Mouse (Mus musculus) limb, embryonic 13.5 days (tissue): ENCODE measurements around the gene Arhgap9. TPM values are rescaled to one million over a fixed set of nuclear protein-coding genes. Genes with fewer than 3 reads are reported as not detected.

Experiments
- ATAC-seq: fragments of 200-750 bp; cut with Nextera tagmentation; 2 replicates; pipeline ENCODE4 v1.8.0; 2017; ENCODE audit warnings: low read depth, moderate number of reproducible peaks, moderate TSS enrichment; ENCODE audit not compliant: low FRiP score
- H3K27ac ChIP-seq: fragments of 300-500 bp; sonication (generic); 2 replicates; pipeline ENCODE4 v1.5.1; 2015; ENCODE audit warnings: inconsistent platforms, mild to moderate bottlenecking, moderate library complexity
- H3K27me3 ChIP-seq: fragments of 300-500 bp; sonication (generic); 2 replicates; pipeline ENCODE4 v1.6.1; 2015; ENCODE audit warnings: mild to moderate bottlenecking, inconsistent platforms
- H3K36me3 ChIP-seq: fragments of 300-500 bp; sonication (generic); 2 replicates; pipeline ENCODE4 v1.6.1; 2015; ENCODE audit warnings: inconsistent platforms, mild to moderate bottlenecking, moderate library complexity
- H3K4me1 ChIP-seq: fragments of 300-500 bp; sonication (generic); 2 replicates; pipeline ENCODE4 v1.6.1; 2015; ENCODE audit warnings: inconsistent platforms
- H3K4me2 ChIP-seq: fragments of 300-500 bp; sonication (generic); replicated peaks from 2 replicates; pipeline ENCODE4 v1.6.1; 2015; ENCODE audit warnings: inconsistent platforms, mild to moderate bottlenecking, moderate library complexity
- H3K4me3 ChIP-seq: fragments of 300-500 bp; sonication (generic); 2 replicates; pipeline ENCODE4 v1.5.1; 2015; ENCODE audit warnings: moderate library complexity, mild to moderate bottlenecking, inconsistent platforms
- H3K9ac ChIP-seq: fragments of 300-500 bp; sonication (generic); 2 replicates; pipeline ENCODE4 v1.6.1; 2015; ENCODE audit warnings: mild to moderate bottlenecking, inconsistent platforms
- H3K9me3 ChIP-seq: fragments of 300-500 bp; sonication (generic); 2 replicates; pipeline ENCODE4 v1.6.1; 2016; ENCODE audit warnings: inconsistent platforms
- WGBS: fragments of 180-500 bp; shearing (Covaris S2); methylation state at CpG from one replicate; pipeline ENCODE4 v1.1.7; 2015; 5-methylcytosine and 5-hydroxymethylcytosine counted together
- polyA plus RNA-seq: library from polyadenylated mRNA; unstranded; fragments of >200 nt; fragmentation: Nextera tagmentation; extraction: Ambion mirVana; gene quantifications from 2 replicates; pipeline ENCODE4 v1.2.1, GENCODE M21; 2015

The Arhgap9 gene
- polyA plus RNA-seq, 1 experiment from 2014 or later = 5.2 TPM

DNA sequence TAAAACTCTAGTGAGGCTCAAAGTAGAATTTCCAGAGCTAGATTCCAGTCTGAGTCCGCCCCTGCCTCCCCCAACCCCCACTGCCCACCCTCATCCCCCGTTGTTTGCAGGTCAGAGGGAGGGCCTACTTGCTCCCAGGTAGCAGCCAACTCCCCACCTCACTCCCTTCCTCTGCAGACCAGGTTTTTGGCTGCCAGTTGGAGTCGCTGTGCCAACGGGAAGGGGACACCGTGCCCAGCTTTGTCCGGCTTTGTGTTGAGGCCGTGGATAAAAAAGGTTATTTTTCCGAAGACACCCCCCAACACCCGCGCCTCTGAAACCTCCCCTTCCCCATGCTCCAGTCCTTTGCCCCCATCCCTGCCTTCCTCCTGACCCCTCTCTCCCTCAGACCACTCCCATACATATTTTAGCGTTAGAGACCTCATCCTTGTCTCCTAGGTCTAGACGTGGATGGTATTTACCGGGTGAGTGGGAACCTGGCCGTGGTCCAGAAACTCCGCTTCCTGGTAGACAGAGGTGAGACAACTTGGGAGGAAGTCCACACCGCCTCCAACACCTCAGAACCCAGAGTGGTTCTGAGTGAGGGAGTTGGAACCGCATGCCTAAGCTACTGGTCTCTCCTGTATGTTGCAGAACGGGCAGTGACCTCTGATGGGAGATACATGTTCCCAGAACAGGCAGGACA is 5.8 kb downstream of the Arhgap9 start:
- WGBS = 47% methylated on average over 18 of the region's 18 CpGs
- Histone ChIP-seq H3K4me2 (peak overlapping the region; percentile 96; the same call in 1 of the 2 replicates), H3K9me3 (no peaks in the 10 kb centered on the region), H3K27ac (no peak overlapping the region), H3K4me3 (peak overlapping the region; percentile 56; the same call in 1 of the 2 replicates), H3K36me3 (peaks cover 27% of the 10 kb centered on the region), H3K27me3 (peaks cover 59% of the 10 kb centered on the region), H3K4me1 (peaks cover 16% of the 10 kb centered on the region), H3K9ac (no peak overlapping the region)
- no peak for ATAC-seq

DNA sequence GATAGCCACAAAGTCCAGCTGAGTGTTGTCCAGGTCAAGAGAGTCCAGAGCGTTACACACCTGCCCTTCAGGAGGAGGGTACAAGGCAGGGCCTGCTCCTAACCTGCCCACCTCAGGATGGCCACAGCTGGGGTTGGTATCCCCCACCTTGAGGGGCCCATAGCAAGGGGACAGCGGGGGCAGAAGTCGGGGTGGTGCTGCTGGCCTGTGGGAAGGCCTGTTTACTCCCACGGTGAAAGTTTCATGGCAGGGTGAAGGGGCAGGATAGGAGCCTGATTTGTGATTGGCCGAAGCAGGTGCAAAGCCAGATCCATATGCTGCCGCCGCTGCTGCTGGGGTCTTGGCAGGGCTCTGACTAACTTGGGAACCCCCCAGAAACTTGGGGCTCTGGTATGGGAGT is 8.4 kb downstream of the Arhgap9 start:
- H3K36me3 ChIP-seq = peaks cover 48% of the 10 kb centered on the region
- H3K4me3 ChIP-seq = no peak overlapping the region
- no peak overlapping the region for H3K4me2 ChIP-seq
- no peak overlapping the region for H3K9ac ChIP-seq
- H3K27me3 ChIP-seq = peaks cover 45% of the 10 kb centered on the region
- no peaks in the 10 kb centered on the region for H3K9me3 ChIP-seq
- no peak for ATAC-seq
- peaks cover 16% of the 10 kb centered on the region for H3K4me1 ChIP-seq
- H3K27ac ChIP-seq = no peak overlapping the region
- WGBS = 82% methylated on average over 7 of the region's 7 CpGs

DNA sequence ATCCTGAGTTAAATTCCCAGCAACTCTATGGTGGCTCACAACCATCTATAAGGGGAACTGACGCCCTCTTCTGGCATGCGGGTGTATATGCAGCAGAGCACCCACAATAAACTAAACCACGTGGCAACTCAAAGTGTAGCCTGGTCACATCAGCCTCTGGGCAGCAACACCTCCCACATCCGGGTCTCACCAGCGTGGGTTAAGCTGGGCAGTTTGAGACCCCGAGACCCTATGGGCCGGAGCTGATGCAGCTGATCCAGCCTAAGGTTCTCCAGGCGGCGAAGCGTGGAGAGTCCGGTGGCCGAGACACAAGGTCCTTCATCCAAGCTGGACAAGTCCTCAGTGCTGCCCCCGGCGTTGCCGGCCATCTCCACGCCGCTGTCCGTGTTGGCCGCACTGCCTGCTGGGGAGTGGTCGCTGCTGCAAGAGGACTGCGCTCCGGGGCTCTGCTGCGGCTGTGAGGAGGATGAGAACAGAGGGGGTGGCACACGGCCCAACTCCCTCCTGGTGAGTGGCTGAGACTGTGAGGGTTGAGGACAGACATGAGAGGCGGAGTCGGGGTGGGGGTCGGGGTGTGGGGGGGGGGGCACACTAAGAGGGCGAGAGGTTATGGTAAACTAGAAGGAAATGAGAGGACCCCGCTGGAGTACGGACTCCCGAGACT is 10.6 kb downstream of the Arhgap9 start:
- 43% methylated on average over 31 of the region's 31 CpGs for WGBS
- Histone ChIP-seq H3K4me1 (no peaks in the 10 kb centered on the region), H3K9ac (no peak overlapping the region), H3K4me2 (0 out of 2 replicates have a peak overlapping the region, but pooled peaks have one; percentile 16), H3K4me3 (no peak overlapping the region), H3K27ac (no peak overlapping the region), H3K27me3 (peaks cover 24% of the 10 kb centered on the region), H3K36me3 (peaks cover 65% of the 10 kb centered on the region), H3K9me3 (no peaks in the 10 kb centered on the region)
- ATAC-seq = no peak

DNA sequence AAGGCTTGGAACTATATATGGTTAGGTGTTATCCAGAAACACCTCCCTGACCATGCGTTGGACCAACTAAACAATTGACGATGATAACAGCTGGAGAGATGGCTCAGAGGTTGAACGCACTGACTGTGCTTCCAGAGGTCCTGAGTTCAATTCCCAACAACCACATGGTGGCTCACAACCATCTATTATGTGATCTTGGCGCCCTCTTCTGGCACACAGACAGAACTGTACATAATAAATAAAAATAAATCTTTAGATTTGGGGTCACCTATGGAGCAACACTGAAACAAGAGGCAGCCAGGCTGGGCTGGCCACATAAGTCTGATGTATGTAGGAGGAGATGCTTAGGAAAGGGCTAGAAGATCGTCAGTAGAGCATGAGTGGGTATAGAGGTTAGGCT is 11.4 kb downstream of the Arhgap9 start:
- Histone ChIP-seq H3K27me3 (peaks cover 16% of the 10 kb centered on the region), H3K4me1 (peaks cover 3% of the 10 kb centered on the region; the same call in 1 of the 2 replicates), H3K9ac (no peak overlapping the region), H3K27ac (no peak overlapping the region), H3K4me2 (no peak overlapping the region), H3K36me3 (peaks cover 72% of the 10 kb centered on the region), H3K4me3 (no peak overlapping the region), H3K9me3 (no peaks in the 10 kb centered on the region)
- 75% methylated on average over 5 of the region's 5 CpGs for WGBS
- no peak for ATAC-seq

DNA sequence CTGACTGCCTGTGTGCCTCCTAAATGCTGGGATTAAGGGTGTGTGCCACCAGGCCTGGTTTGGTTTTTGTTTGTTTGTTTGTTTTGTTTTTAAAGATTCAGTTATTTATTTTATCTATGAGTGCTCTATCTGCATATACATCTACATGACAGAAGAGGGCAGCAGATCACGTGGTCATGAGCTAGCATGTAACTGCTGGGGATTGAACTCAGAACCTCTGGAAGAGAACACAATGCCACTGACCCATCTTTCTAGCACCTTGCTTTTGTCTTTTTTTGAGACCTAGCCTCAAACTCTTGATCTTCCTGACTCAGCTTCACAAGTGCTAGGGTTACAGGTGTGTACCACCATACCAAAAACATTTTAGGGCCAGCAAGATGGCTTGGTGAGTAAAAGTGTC is 13.5 kb downstream of the Arhgap9 start:
- 76% methylated on average over 1 of the region's 1 CpGs for WGBS
- peaks cover 68% of the 10 kb centered on the region for H3K36me3 ChIP-seq

DNA sequence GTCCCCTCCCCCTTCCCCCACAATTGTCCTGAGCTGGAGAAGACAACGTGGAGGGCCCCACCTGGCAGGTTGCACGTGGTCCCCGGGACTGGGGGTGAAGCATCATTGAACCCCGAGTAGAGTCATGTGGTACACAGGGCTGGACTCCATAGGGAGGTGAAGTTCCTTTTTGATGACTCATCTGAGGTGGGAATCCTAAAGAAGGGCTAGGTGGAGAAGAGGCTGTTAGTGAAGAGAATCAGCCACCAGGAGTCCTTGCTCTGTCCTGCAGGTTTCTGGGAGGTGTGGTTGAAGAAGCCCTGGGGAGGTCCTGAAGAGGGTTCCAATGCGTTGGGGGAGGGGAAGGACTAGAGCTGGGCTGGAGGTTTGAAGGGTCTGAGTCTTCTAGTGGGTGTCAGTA is 15.2 kb downstream of the Arhgap9 start:
- no peak overlapping the region for H3K4me2 ChIP-seq
- peaks cover 25% of the 10 kb centered on the region for H3K4me1 ChIP-seq
- H3K9ac ChIP-seq = no peak overlapping the region
- H3K27ac ChIP-seq = no peak overlapping the region
- 70% methylated on average over 5 of the region's 5 CpGs for WGBS
- H3K4me3 ChIP-seq = no peak overlapping the region
- ATAC-seq = no peak
- H3K36me3 ChIP-seq = peaks cover 51% of the 10 kb centered on the region
- H3K27me3 ChIP-seq = no peaks in the 10 kb centered on the region
- no peaks in the 10 kb centered on the region for H3K9me3 ChIP-seq

More for the DNA sequence above, 13.5 kb downstream of the Arhgap9 start:
- Histone ChIP-seq H3K9me3 (no peaks in the 10 kb centered on the region), H3K4me2 (no peak overlapping the region), H3K4me1 (peaks cover 13% of the 10 kb centered on the region), H3K9ac (no peak overlapping the region), H3K4me3 (no peak overlapping the region), H3K27ac (no peak overlapping the region), H3K27me3 (0 out of 2 replicates have a peak, but pooled peaks cover 5% of the 10 kb centered on the region)
- ATAC-seq = no peak

DNA sequence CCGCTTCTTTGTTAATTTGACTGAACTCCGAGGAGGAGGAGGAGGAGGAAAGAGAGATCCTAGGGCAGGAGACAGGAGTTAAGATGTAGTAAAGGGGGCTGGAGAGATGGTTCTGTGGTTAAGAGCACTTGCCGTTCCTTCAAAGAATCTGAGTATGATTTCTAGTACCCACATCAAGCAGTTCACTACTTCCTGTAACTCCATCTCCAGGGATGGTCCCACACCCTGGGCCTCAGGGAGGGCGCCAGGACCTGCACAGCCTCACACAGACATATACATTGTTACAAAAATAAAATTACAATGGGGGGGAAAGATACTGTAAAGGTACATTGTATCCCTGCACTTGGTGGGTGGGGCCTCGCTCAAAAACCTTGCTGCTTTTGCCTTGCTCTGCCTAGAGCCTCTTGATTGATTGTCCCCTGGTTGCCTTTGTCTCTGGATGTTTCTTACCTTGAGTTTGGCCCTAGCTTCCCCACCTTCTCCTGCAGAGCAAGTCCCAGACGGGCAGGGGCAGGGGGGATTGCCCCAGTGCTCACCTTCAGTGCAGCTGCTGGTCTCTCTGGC is 15.9 kb downstream of the Arhgap9 start:
- Histone ChIP-seq H3K27me3 (no peaks in the 10 kb centered on the region), H3K9ac (no peak overlapping the region), H3K9me3 (no peaks in the 10 kb centered on the region), H3K4me3 (no peak overlapping the region), H3K27ac (no peak overlapping the region), H3K36me3 (peaks cover 44% of the 10 kb centered on the region), H3K4me1 (peaks cover 29% of the 10 kb centered on the region), H3K4me2 (no peak overlapping the region)
- ATAC-seq = no peak
- WGBS = 78% methylated on average over 6 of the region's 6 CpGs

DNA sequence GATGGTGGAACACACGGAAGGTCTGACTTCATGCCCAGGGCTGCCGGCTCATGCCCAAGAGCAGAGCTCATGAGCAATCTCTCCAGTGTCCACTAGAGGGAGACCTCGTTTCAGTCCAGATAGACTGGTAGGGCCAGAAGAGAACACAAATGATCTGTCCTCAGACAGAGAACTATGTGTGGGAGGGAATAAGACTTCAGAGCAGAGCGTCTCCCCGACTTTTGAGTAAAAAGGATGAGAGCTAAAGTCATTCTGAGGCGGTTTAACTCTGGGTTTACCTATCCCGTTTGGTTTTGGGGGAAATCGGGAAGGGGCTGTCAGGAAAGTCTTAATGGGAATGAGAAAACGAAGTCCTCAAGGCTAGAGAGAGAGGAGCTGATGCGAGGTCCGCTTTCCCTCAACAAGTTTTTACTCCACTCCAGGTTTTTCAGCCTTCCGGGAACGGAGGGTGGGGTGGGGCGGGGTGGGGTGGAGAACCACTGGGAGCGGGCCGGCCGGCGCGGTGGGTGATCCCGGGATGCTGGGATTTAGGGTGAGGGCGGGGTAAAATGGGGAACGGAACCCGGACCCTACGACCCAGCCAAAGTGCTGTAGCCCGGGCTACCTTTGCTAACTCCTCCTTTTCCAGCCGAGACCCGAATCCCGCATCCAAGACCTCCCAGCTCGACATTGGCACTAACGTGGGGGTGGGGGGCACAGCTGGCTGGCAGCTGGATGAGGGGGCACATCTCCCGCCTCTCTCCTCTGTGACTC is 17.3 kb downstream of the Arhgap9 start:
- peak; percentile 63 for ATAC-seq
- H3K4me3 ChIP-seq = peak overlapping the region; percentile 57
- H3K27me3 ChIP-seq = no peaks in the 10 kb centered on the region
- H3K4me1 ChIP-seq = peaks cover 29% of the 10 kb centered on the region
- peaks cover 31% of the 10 kb centered on the region for H3K36me3 ChIP-seq
- peak overlapping the region; percentile 75 for H3K4me2 ChIP-seq
- H3K9me3 ChIP-seq = no peaks in the 10 kb centered on the region
- peak overlapping the region; percentile 63 for H3K9ac ChIP-seq
- peak overlapping the region; percentile 87 for H3K27ac ChIP-seq
- WGBS = under 1% methylated on average over 31 of the region's 31 CpGs

DNA sequence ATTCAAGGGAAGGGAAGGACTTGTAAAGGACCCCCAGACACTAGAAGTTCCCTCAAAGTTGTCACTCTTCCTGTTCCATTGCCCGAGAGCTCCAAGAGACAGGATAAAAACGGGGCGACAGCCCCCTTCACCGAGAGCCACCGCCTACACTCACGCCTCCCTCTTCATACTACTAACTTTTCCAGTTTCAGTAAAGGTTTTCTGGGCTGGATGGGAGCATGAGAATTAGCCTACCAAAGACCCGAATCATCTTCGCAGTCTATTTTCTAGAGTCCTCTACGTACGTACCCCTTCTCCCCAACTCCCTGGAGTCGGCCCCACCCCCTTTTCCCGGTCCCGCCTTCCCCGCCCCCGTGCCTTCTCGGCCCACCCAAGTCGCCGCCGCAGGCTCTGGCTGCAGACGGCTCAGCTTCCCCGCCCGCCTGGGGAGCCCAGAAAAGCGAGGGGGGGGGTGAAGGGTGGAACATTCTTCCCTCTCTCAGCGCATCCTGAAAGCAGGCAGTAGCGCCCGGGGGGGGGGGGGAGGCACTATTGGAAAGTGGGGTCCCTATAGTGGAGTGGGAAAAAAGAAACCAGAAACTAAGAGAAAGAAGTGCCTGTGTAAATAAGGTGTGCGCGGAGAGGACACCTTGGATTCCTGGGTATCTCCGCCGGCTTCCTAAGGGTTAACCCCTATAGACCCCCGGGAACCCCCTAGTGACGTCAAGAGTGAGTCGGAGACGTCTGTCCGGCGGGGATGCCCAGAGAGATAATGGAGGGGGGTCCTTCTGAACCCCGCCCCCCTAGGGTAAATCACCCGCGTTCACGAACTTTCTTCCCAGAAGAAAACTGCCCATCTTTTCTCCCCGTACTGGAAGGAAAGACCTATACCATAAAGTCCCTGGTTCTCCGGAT is 18.2 kb downstream of the Arhgap9 start:
- Histone ChIP-seq H3K27me3 (no peaks in the 10 kb centered on the region), H3K27ac (peak overlapping the region; percentile 87), H3K9ac (peak overlapping the region; percentile 63), H3K36me3 (peaks cover 23% of the 10 kb centered on the region), H3K9me3 (no peaks in the 10 kb centered on the region), H3K4me1 (peaks cover 29% of the 10 kb centered on the region), H3K4me3 (peak overlapping the region; percentile 57), H3K4me2 (peak overlapping the region; percentile 75)
- WGBS = under 1% methylated on average over 41 of the region's 42 CpGs
- ATAC-seq = peak; percentile 39

DNA sequence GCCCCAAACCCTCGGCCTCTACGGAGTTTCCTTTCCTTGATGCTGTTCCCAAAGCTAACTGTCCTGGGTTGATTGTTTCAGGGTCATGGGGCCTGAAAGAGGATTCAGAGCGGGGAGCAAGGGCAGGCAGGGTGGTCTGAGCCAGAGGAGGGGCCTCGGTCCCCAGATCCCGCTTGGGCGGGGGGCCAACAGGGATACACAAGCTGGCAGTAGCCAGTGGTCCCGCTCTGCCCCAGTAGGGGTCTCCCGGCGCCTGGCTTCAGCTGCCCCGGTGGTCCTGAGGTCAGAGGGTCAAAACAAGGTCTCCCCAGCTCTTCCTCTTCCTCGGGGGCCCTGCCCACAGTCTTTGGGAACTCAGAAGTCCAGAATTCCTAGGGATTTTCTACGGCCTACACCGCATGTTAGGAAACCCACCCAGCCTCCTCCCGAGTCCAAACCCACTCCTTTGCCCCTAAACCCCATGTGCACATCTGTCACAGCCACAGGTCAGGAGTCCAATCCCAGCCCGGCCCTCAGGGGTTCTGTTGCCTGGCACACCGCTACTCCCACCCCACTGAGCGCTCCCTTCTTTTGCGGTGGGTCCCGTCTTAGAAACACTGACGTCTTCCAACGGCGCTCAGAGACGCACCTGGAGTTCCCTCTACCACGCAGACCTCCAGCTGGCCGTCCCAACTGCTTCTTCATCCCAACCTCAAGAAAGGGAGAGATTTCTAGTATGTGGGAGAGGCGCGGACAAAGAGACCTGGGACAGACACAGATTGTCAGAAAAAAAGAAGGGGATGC is 19.0 kb downstream of the Arhgap9 start:
- peak overlapping the region; percentile 63 for H3K9ac ChIP-seq
- H3K27ac ChIP-seq = peak overlapping the region; percentile 87
- H3K4me1 ChIP-seq = peaks cover 29% of the 10 kb centered on the region
- peaks cover 23% of the 10 kb centered on the region for H3K36me3 ChIP-seq
- no peak for ATAC-seq
- peak overlapping the region; percentile 57 for H3K4me3 ChIP-seq
- WGBS = 1% methylated on average over 27 of the region's 27 CpGs
- H3K9me3 ChIP-seq = no peaks in the 10 kb centered on the region
- H3K27me3 ChIP-seq = no peaks in the 10 kb centered on the region
- H3K4me2 ChIP-seq = peak overlapping the region; percentile 75

DNA sequence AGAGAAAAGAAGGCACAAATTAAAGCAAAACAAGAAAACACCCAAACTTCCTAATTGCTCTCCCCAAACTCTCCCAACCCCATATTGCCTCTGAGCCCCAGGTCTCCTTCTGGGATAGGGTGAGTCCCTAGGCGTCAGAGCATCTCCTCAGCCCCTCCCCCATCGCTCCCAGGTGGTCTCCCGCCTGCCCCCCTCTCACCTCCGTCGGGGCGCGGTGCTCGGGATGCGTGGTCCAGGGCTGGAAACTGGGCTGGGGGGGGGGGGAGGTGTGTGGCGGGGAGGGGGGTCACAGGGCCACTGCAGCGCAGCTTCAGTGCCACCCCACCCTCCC is 19.6 kb downstream of the Arhgap9 start:
- no peak for ATAC-seq
- Histone ChIP-seq H3K4me3 (peak overlapping the region; percentile 57), H3K27ac (peak overlapping the region; percentile 87), H3K9me3 (no peaks in the 10 kb centered on the region), H3K27me3 (no peaks in the 10 kb centered on the region), H3K4me2 (peak overlapping the region; percentile 75), H3K36me3 (peaks cover 17% of the 10 kb centered on the region), H3K9ac (peak overlapping the region; percentile 63), H3K4me1 (peaks cover 29% of the 10 kb centered on the region)
- WGBS = 0% methylated on average over 9 of the region's 11 CpGs
